Mouse (Mus musculus) stomach, embryonic 14.5 days (tissue): Measurements from ENCODE around the gene 1110008L16Rik. TPM values are rescaled to one million over a fixed set of nuclear protein-coding genes. Genes with fewer than 3 reads are reported as not detected.
A peak's percentile ranks its signal among the peaks of the same experiment; 100 is the strongest.
"Not testable (repeated sequence)": the region's sequence is repeated elsewhere in the genome, so short reads cannot be mapped to it uniquely, and the experiment has no call there.

ENCODE experiments used
- ATAC-seq: fragments of 200-750 bp; cut with Nextera tagmentation; 2 replicates; pipeline ENCODE4 v1.8.0; 2017; ENCODE audit warnings: low read depth, moderate TSS enrichment; ENCODE audit not compliant: insufficient number of reproducible peaks, insufficient read depth, low FRiP score
- H3K27ac ChIP-seq: fragments of 300-500 bp; sonication (generic); 2 replicates; pipeline ENCODE4 v1.5.1; 2014; ENCODE audit warnings: mild to moderate bottlenecking, low read length, moderate library complexity, mixed read lengths
- H3K27me3 ChIP-seq: fragments of 300-500 bp; sonication (generic); 2 replicates; pipeline ENCODE4 v1.6.1; 2014; ENCODE audit warnings: low read length, control low read depth, mixed read lengths; ENCODE audit not compliant: control insufficient read depth, insufficient read depth
- H3K36me3 ChIP-seq: fragments of 300-500 bp; sonication (generic); 2 replicates; pipeline ENCODE4 v1.6.1; 2014; ENCODE audit warnings: mild to moderate bottlenecking, control low read depth, low read length, moderate library complexity, mixed read lengths; ENCODE audit not compliant: control insufficient read depth, insufficient read depth
- H3K4me1 ChIP-seq: fragments of 300-500 bp; sonication (generic); 2 replicates; pipeline ENCODE4 v1.6.1; 2014; ENCODE audit warnings: low read length, control low read depth, mixed read lengths; ENCODE audit not compliant: control insufficient read depth, insufficient read depth
- H3K4me2 ChIP-seq: fragments of 300-500 bp; sonication (generic); replicated peaks from 2 replicates; pipeline ENCODE4 v1.6.1; 2014; ENCODE audit warnings: low read depth, low read length, control low read depth
- H3K4me3 ChIP-seq: fragments of 300-500 bp; sonication (generic); 2 replicates; pipeline ENCODE4 v1.5.1; 2014; ENCODE audit warnings: low read depth, low read length, control low read depth
- H3K9ac ChIP-seq: fragments of 300-500 bp; sonication (generic); replicated peaks from 2 replicates; pipeline ENCODE4 v1.6.1; 2014; ENCODE audit warnings: low read depth, mild to moderate bottlenecking, control low read depth, low read length, moderate library complexity, mixed read lengths
- H3K9me3 ChIP-seq: fragments of 300-500 bp; sonication (generic); 2 replicates; pipeline ENCODE4 v1.6.1; 2016; ENCODE audit warnings: low read depth, low read length, control low read depth; ENCODE audit not compliant: control insufficient read depth
- WGBS: fragments of 180-500 bp; shearing (Covaris S2); extraction: QIAGEN DNeasy Blood & Tissue Kit; methylation state at CpG from one replicate; pipeline ENCODE4 v1.1.7; 2014; 5-methylcytosine and 5-hydroxymethylcytosine counted together
- polyA plus RNA-seq: library from polyadenylated mRNA; unstranded; fragments of >200 nt; fragmentation: Nextera tagmentation; extraction: Ambion mirVana; gene quantifications from 2 replicates; pipeline ENCODE4 v1.2.1, GENCODE M21; 2014

1110008L16Rik gene
- polyA plus RNA-seq, 1 experiment from 2014 or later, result 29.5 TPM

DNA sequence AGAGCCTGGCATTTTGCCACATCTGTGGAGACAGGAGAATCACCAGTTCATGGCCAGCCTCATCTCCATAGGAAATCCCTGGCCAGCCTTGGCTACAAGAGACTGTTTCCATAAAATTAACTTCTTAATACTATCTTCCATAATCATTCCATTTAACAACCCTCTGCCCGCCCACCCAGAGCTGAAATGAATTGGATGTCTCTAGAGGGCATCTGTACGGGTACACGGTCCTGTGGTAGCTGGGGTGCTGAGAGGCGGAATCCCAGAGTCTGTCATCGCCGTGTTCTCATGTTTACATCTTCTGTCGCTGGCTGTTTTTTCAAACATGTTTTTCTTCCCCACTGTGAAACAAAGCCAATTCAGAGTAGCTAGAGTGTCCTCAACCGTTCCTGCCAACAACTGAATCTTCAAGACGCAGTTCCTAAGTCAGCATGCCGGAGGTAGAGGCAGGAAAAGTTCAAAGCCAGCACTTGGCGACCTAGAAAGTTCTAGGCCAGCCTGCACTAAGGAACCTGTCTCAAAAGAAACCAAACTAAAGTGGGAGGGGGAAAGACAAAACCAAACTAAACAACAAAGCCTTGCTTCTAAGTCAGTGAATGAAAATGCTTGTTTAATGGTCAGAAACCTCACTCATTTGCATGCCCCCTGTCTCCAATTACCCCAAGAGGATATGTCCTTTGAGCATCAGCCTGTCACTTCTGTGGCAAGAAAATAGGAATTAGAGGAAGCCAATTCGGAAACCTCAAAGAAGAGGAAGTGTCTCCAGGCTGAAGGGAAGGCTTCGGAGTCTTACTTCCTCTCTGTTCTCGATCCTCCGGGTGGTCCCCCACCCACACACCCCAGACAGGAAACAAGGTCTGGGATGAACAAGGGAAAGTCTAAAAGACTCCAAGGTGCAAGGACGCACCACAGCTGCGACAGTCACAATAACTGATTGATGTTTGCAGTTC is 90.0 kb downstream of the 1110008L16Rik start:
- Histone ChIP-seq H3K4me1 (peaks cover 8% of the 10 kb centered on the region; the same call in 1 of the 2 replicates), H3K9ac (no peak overlapping the region), H3K4me2 (no peak overlapping the region), H3K9me3 (no peaks in the 10 kb centered on the region), H3K27me3 (no peaks in the 10 kb centered on the region), H3K4me3 (no peak overlapping the region), H3K27ac (no peak overlapping the region), H3K36me3 (no peaks in the 10 kb centered on the region)
- 76% methylated on average over 17 of the region's 17 CpGs for WGBS
- no peak for ATAC-seq

DNA sequence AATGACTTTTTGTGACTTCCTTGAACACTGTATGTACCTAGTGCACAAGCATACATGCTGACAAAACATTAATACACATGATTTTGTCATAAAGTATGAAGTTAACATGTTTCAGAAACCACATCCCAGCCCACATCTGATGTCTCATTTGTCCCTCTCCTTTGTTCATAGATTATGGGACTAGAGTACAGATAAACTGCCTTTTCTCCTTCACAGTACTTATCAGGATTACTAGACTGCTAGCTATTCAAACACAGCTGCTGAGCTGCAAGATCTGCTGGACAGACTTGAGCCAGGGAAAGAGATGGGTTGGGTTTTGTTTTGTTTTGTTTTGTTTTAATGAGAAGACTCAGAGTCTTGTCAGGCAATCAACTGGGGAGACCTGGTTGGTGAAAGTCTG is 92.7 kb downstream of the 1110008L16Rik start:
- H3K36me3 ChIP-seq, result no peaks in the 10 kb centered on the region
- H3K9me3 ChIP-seq, result no peaks in the 10 kb centered on the region
- no peak overlapping the region for H3K4me2 ChIP-seq
- ATAC-seq, result no peak
- no peaks in the 10 kb centered on the region for H3K27me3 ChIP-seq
- H3K9ac ChIP-seq, result no peak overlapping the region
- peaks cover 8% of the 10 kb centered on the region; the same call in 1 of the 2 replicates for H3K4me1 ChIP-seq
- no peak overlapping the region for H3K27ac ChIP-seq
- H3K4me3 ChIP-seq, result no peak overlapping the region

DNA sequence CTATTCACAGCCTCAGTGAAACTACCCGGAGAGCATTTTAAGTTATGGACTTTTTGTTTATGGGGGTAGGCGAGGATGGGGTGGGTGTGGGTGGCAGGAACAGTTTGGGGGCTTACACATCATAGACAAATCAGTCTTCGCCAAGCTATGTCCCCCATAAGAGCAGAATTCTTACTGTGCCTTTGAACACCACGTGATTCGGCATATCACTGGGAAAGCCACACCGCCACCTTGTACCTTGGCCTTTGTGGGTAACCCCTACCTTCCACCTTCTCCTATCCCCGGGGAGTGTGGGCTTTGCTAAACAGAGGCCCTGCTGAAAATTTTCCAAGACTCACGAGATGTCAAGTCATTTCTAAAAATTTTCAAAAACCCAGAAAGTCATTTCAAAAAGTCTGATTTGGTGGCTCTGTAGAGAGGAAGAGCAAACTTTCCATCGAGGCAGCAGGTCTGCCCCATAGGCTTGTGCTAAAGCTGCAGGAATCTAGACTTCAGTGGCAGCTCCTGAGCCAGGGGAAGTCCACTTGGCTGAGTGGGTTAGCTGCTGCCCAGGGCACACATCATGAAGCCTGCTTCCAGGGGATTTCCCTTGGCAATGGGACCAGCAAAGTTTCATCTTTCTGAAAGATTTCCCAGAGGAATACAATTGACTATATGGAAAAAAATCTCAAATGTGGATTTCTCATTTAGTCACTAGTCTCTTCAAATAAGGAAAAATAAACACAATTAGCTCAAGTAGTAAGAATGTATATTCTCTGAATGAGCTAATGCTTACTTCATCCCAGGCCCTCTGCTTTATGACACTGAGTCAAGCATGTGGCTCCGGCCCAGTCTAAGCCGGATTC is 93.6 kb downstream of the 1110008L16Rik start:
- 80% methylated on average over 11 of the region's 11 CpGs for WGBS
- no peaks in the 10 kb centered on the region for H3K36me3 ChIP-seq
- H3K27me3 ChIP-seq, result no peaks in the 10 kb centered on the region
- no peak overlapping the region for H3K4me2 ChIP-seq
- H3K9ac ChIP-seq, result no peak overlapping the region
- H3K4me1 ChIP-seq, result 0 out of 2 replicates have a peak, but pooled peaks cover 7% of the 10 kb centered on the region
- no peak overlapping the region for H3K4me3 ChIP-seq
- H3K9me3 ChIP-seq, result no peaks in the 10 kb centered on the region
- ATAC-seq, result no peak
- H3K27ac ChIP-seq, result no peak overlapping the region

- H3K4me1 ChIP-seq, result peaks cover 13% of the 10 kb centered on the region
- H3K9ac ChIP-seq, H3K4me2 ChIP-seq, H3K4me3 ChIP-seq, H3K27ac ChIP-seq, H3K27me3 ChIP-seq, ATAC-seq, H3K36me3 ChIP-seq, H3K9me3 ChIP-seq: not testable (repeated sequence)
- 87% methylated on average over 14 of the region's 14 CpGs for WGBS
Measured at GRCm38 (mm10) chr12:55395601-55396000, 96.2 kb downstream of the 1110008L16Rik start.

GRCm38 (mm10) chr12:55396536-55396935 is 97.2 kb downstream of the 1110008L16Rik start:
- no peak for ATAC-seq
- WGBS, result 92% methylated on average over 4 of the region's 4 CpGs
- no peak overlapping the region for H3K9ac ChIP-seq
- H3K4me2 ChIP-seq, result no peak overlapping the region
- H3K4me1 ChIP-seq, result peaks cover 13% of the 10 kb centered on the region
- H3K27ac ChIP-seq, result peak overlapping the region; percentile 7; the same call in 1 of the 2 replicates
- no peaks in the 10 kb centered on the region for H3K27me3 ChIP-seq
- H3K4me3 ChIP-seq, result no peak overlapping the region
- H3K36me3 ChIP-seq, result no peaks in the 10 kb centered on the region
- H3K9me3 ChIP-seq, result no peaks in the 10 kb centered on the region

DNA sequence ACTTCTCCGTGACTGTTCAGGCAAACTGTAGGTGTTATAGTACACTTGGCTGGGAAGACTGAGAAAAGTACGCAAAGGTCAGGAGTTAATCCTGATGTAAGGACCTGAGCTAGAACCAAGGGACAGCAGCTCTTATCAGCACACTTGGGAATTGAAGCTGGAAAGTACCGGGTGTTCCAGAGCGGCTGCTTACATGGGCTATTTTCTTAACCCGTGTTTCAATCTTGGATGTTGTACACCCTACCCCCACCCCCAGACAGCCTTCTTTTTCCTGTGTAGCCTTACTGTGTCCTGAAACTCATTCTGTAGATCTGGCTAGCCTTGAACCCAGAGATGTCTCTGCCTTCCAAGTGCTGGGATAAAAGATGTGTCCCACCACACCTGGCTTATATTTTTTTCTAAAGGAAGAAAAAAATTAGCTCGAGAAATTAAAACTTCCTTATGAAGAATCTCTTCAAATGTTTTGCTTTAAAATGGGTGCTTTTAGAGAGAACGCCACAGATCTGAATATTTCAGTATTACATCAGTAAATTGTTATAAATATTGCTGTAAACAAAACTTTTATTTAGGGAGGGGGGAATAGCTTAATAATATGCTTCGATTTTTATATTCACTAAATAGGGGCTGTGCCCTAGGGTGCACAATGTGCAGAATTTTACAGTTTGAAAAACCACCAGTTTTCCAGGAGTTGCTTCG is 98.3 kb downstream of the 1110008L16Rik start:
- Histone ChIP-seq H3K9me3 (no peaks in the 10 kb centered on the region), H3K27ac (peak overlapping the region; percentile 93), H3K9ac (peak overlapping the region; percentile 75), H3K4me3 (peak overlapping the region; percentile 80), H3K4me1 (peaks cover 13% of the 10 kb centered on the region), H3K27me3 (no peaks in the 10 kb centered on the region), H3K4me2 (peak overlapping the region; percentile 46), H3K36me3 (no peaks in the 10 kb centered on the region)
- no peak for ATAC-seq
- WGBS, result 56% methylated on average over 9 of the region's 9 CpGs

- H3K4me1 ChIP-seq, result peaks cover 13% of the 10 kb centered on the region
- H3K4me3 ChIP-seq, result peak overlapping the region; percentile 80
- peak; percentile 99 for ATAC-seq
- peak overlapping the region; percentile 75 for H3K9ac ChIP-seq
- peak overlapping the region; percentile 93 for H3K27ac ChIP-seq
- H3K9me3 ChIP-seq, result no peaks in the 10 kb centered on the region
- H3K27me3 ChIP-seq, result no peaks in the 10 kb centered on the region
- peak overlapping the region; percentile 46 for H3K4me2 ChIP-seq
- whole genome bisulfite sequencing, result under 1% methylated on average over 51 of the region's 51 CpGs
- H3K36me3 ChIP-seq, result no peaks in the 10 kb centered on the region
Measured at GRCm38 (mm10) chr12:55398240-55399127, 99.1 kb downstream of the 1110008L16Rik start.
